Mouse (Mus musculus): ENCODE measurements at regions not wholly inside any gene's neighbourhood (a gene's known extent, or its start where the extent isn't known, plus 50 kb on each side); places are given as distances from the start of the nearest gene placed in this dataset.

DNA sequence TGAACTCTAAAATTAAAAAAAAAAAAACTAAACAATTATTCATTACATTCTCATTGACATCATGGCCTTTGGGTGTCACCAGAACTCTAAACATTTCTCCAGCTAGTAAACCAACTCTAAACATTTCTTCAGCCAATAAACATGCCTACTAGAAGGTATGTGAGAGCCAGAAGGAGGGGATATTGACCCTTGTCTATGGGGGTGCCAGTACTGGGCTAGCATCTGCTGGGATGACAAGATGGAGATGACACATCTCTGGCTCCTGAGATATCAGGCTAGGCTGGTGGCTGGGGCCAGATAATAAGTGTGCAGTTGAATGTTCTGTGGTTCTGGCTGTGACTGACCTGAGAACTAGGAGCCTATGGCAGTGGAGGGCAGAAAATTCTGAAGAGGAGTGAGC, 144.6 kb downstream of the Tmem38b start:
- Histone ChIP-seq H3K4me3 (no peak overlapping the region), H3K4me1 (no peaks in the 10 kb centered on the region), H3K36me3 (no peaks in the 10 kb centered on the region), H3K27me3 (no peaks in the 10 kb centered on the region), H3K9ac (replicated peaks) (no peak overlapping the region), H3K27ac (replicated peaks) (no peak overlapping the region), H3K9me3 (peaks cover 4% of the 10 kb centered on the region; the same call in 1 of the 2 replicates), H3K4me2 (replicated peaks) (no peak overlapping the region)
- no peak for ATAC-seq (replicated peaks)

DNA sequence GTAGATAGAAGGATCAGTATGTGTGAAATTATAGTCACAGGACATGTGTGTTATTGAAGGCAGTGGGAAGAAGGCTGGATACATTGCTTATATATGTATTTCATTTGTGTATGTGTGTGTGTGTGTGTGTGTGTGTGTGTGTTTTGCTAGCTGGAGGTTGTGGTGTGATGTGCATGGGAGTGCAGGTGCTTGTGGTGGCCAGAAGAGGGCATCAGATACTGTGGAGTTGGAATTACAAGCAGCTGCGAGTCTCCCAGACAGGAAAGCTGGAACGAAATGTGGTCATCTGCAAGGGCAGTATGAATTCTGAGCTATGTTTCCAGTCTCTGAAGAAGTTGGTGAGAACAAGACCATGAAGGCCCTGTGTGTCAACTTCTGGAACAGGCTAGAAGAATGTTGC, 145.1 kb downstream of the Tmem38b start:
- no peak overlapping the region for H3K4me2 ChIP-seq (replicated peaks)
- no peaks in the 10 kb centered on the region for H3K4me1 ChIP-seq
- no peaks in the 10 kb centered on the region for H3K27me3 ChIP-seq
- H3K4me3 ChIP-seq, result no peak overlapping the region
- WGBS, result 85% methylated on average over 2 of the region's 2 CpGs
- no peak for ATAC-seq (replicated peaks)
- H3K36me3 ChIP-seq, result no peaks in the 10 kb centered on the region
- H3K27ac ChIP-seq (replicated peaks), result no peak overlapping the region
- peaks cover 4% of the 10 kb centered on the region; the same call in 1 of the 2 replicates for H3K9me3 ChIP-seq
- no peak overlapping the region for H3K9ac ChIP-seq (replicated peaks)

DNA sequence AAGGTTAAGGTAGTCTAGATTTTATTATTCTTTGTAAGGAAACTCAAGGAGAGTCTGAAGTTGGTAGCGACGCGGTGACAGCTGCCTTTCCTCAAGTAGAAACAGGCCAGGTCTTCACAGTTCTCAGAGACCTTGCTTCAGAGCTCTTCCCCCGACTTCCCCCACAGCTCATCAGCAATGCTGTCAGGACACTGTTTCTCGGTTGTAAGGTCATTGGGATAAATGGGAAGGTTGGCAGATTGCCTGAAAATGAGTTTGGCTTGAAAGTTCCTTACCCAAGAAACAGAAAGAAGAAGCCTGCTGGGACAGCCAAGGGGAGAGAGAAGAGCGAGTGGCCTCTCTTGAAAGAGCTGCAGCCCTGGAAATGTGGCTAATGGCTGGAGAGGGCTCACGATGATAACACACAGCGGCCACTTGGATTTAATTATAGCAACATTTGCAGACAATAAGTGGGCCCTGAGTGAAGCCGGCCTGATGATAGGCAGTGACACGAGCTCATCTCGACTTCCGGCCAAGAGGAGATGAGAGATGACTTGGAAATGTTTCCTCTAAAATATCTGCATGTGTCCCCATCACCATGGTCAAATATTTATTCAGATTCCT, 150.3 kb downstream of the Tmem38b start:
- no peak overlapping the region for H3K4me2 ChIP-seq (replicated peaks)
- ATAC-seq (replicated peaks), result no peak
- no peaks in the 10 kb centered on the region for H3K9me3 ChIP-seq
- H3K27me3 ChIP-seq, result no peaks in the 10 kb centered on the region
- no peak overlapping the region for H3K4me3 ChIP-seq
- H3K27ac ChIP-seq (replicated peaks), result no peak overlapping the region
- WGBS, result 80% methylated on average over 12 of the region's 12 CpGs
- H3K4me1 ChIP-seq, result no peaks in the 10 kb centered on the region
- no peak overlapping the region for H3K9ac ChIP-seq (replicated peaks)
- H3K36me3 ChIP-seq, result no peaks in the 10 kb centered on the region

DNA sequence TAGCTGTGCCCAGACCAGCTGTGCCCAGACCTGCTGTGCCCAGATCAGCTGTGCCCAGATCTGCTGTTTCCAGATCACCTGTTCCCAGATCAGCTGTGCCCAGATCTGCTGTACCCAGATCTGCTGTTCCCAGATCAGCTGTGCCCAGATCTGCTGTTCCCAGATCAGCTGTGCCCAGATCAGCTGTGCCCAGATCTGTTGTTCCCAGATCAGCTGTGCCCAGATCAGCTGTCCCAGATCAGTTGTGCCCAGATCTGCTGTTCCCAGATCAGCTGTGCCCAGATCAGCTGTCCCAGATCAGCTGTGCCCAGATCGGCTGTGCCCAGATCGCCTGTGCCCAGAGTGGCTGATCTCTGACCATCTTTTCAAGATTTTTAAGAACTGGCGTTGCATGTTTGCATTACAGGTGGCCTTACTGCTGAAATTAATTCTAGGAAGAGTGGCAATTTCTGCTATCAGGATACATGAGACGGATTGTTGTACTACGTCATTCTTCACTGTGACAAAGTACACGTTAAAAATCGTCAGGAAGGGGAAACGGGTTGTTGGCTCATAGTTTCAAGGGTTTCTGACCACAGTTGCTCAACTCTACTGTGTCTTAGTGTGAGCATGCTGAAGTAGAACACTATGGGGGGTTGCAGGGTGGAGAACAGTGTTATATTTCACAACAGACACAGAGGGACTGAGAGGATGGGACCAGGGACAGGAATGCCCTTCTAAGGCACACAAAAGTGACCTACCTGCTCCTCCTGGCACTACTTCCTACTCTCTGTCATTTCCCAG, 160.9 kb downstream of the Tmem38b start:
- H3K9me3 ChIP-seq, result no peaks in the 10 kb centered on the region
- H3K4me2 ChIP-seq (replicated peaks), result no peak overlapping the region
- H3K27me3 ChIP-seq, result no peaks in the 10 kb centered on the region
- H3K4me3 ChIP-seq, result no peak overlapping the region
- no peaks in the 10 kb centered on the region for H3K4me1 ChIP-seq
- H3K36me3 ChIP-seq, result no peaks in the 10 kb centered on the region
- 92% methylated on average over 8 of the region's 8 CpGs for WGBS
- ATAC-seq (replicated peaks), result no peak
- H3K9ac ChIP-seq (replicated peaks), result no peak overlapping the region
- no peak overlapping the region for H3K27ac ChIP-seq (replicated peaks)

DNA sequence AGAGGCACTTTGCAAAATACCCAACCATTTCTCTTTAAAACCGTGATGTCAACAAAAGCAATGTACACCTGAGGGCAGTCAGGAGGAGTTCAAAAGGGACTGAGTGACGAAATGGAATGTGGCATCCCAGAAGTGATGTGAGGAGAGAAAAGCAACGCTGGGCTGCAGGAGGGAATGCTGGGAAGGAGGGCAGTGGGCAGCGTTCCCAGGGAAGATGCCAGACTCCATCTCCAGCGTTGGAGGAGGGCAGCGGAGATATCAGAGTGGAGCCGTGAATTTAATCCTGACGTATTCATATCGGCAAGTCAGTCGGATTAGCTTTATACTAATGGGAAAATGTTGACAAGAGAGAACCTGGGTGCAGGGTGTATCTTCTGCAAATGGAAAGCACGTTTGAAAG, 161.7 kb downstream of the Tmem38b start:
- H3K4me3 ChIP-seq, result no peak overlapping the region
- no peaks in the 10 kb centered on the region for H3K27me3 ChIP-seq
- H3K27ac ChIP-seq (replicated peaks), result no peak overlapping the region
- H3K4me2 ChIP-seq (replicated peaks), result no peak overlapping the region
- H3K9me3 ChIP-seq, result no peaks in the 10 kb centered on the region
- no peak for ATAC-seq (replicated peaks)
- no peaks in the 10 kb centered on the region for H3K4me1 ChIP-seq
- H3K9ac ChIP-seq (replicated peaks), result no peak overlapping the region
- no peaks in the 10 kb centered on the region for H3K36me3 ChIP-seq
- 80% methylated on average over 11 of the region's 11 CpGs for WGBS

DNA sequence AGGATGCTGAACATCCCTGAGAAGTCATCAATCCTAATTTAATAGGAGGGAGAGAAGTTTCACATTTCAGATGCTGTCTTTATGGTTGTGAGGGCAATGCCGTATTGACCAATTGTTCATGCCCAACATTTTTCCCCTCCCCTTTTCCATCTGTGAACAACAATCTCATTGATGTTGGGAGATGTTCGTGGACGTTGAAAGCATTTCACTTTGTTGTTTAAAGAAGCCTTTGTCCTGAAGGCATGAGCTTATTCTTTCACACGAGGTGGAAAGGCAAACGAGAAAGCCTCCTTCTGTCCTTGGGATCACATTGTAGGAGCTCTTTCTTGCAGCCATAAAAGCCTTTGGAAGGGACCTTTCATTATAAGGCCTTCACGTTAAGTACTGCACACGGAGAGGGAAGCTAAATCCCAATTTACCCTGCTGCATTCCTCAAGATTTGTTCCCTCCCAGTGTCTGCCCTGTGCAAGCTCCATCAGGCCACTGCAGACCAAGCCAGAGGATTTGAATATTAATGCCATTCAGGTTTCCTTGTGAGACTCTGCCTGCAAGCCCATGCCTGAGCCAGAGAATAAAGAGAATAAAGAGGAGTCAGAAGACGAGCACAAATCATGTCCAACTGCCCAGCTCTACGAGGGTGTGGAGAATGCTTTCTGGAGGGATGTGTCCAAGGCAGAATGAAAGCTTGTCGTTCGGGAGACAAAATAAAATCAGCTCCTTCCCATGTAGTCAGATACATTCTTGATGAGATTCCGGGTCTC, 195.4 kb downstream of the Tmem38b start:
- WGBS, result 6% methylated on average over 12 of the region's 12 CpGs
- H3K36me3 ChIP-seq, result no peaks in the 10 kb centered on the region
- ATAC-seq (replicated peaks), result peak; percentile 60; the same call in 1 of the 2 replicates

DNA sequence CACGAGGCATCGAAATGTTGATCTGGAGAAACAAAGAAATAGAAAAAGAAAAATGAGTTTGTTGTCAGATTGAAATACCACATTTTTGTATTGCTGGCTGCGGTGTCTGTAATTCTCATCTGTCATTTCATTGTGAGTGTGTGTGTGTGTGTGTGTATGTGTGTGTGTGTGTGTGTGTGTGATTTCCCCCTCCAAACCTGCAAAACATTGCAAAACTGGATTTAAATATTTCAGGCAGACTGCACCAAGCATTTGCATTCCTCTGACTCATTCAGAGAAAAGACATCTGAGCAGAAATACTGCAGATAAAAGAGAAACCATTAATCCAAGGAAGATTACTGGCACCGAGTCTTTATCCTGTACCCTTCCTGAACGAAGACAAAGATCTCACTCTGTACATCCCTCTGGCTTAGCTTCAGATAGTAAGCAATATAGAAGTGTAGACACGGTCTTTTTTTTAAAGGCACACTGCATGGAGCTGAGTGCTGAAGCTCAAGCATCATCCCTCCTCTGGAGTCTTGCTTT, 196.1 kb downstream of the Tmem38b start:
- H3K4me2 ChIP-seq (replicated peaks), result peak overlapping the region; percentile 10; the same call in 1 of the 2 replicates
- ATAC-seq (replicated peaks), result peak; percentile 49; the same call in 1 of the 2 replicates
- no peaks in the 10 kb centered on the region for H3K27me3 ChIP-seq
- peak overlapping the region; percentile 53 for H3K27ac ChIP-seq (replicated peaks)
- no peaks in the 10 kb centered on the region for H3K36me3 ChIP-seq
- no peak overlapping the region for H3K4me3 ChIP-seq
- H3K9me3 ChIP-seq, result no peaks in the 10 kb centered on the region
- WGBS, result 16% methylated on average over 6 of the region's 6 CpGs
- H3K4me1 ChIP-seq, result peaks cover 16% of the 10 kb centered on the region
- no peak overlapping the region for H3K9ac ChIP-seq (replicated peaks)

More for the DNA sequence above, 195.4 kb downstream of the Tmem38b start:
- Histone ChIP-seq H3K9ac (replicated peaks) (peak overlapping the region; percentile 17; the same call in 1 of the 2 replicates), H3K4me1 (peaks cover 16% of the 10 kb centered on the region), H3K27ac (replicated peaks) (peak overlapping the region; percentile 53), H3K27me3 (no peaks in the 10 kb centered on the region), H3K4me3 (no peak overlapping the region), H3K4me2 (replicated peaks) (peak overlapping the region; percentile 10), H3K9me3 (no peaks in the 10 kb centered on the region)

DNA sequence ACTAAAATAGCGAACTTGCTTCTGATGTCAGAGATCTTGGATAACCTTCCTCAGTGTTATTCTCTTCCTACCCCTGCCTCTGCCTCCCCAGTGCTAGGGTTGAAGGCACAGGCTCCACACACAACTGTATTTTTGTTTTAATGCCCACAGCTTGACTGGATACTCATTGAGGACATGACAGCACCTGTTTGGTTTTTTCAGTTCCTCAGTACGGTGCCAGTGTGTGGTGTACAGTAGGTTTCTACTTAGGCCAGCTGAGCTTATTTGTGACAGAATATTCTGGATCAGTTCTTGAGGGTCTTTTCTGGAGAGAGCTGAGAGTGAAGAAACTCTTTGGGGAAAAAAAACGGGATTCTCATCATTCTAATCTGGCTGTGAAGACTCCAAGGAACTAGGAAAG, 201.1 kb downstream of the Tmem38b start:
- ATAC-seq (replicated peaks), result no peak
- H3K27ac ChIP-seq (replicated peaks), result no peak overlapping the region
- no peak overlapping the region for H3K9ac ChIP-seq (replicated peaks)
- no peak overlapping the region for H3K4me3 ChIP-seq
- H3K4me2 ChIP-seq (replicated peaks), result no peak overlapping the region
- H3K36me3 ChIP-seq, result no peaks in the 10 kb centered on the region
- no peaks in the 10 kb centered on the region for H3K27me3 ChIP-seq
- peaks cover 32% of the 10 kb centered on the region for H3K4me1 ChIP-seq
- 79% methylated on average over 3 of the region's 3 CpGs for WGBS
- no peaks in the 10 kb centered on the region for H3K9me3 ChIP-seq

DNA sequence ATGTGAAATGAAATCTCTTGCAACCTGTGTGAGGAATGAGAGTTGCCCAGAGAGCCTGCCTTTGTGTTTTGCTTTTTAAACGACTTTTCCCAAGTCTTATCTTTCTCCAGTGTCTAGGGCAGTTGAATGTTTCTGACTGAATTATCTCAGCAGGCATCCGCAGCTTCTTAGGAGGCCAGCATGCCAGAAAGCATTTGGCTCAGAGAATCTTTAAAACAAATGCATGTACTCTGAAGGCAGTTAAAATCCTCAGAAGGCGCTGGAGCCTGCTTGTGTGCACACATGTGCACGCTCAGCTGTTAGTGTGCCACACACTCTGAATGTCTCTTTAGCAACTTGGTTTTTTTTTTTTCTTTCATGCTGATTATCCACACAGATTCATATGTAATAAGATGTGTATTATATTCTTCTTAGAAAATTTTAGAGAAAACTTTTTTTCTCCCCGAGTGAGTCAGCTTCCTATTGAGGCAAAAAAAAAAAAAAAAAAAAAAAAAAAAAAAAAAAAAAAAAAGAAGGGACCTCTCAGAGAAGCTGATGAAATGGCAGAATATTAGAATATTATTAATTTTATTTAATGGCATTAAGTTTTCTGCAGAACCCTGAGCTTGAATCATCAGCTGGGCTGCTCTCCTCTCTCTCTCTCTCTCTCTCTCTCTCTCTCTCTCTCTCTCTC, 201.9 kb downstream of the Tmem38b start:
- peaks cover 35% of the 10 kb centered on the region for H3K4me1 ChIP-seq
- H3K9ac ChIP-seq (replicated peaks), result no peak overlapping the region
- no peak overlapping the region for H3K4me2 ChIP-seq (replicated peaks)
- WGBS, result 10% methylated on average over 5 of the region's 5 CpGs
- no peaks in the 10 kb centered on the region for H3K9me3 ChIP-seq
- 0 out of 2 replicates have a peak overlapping the region, but pooled peaks have one; percentile 21 for H3K27ac ChIP-seq (replicated peaks)
- no peaks in the 10 kb centered on the region for H3K36me3 ChIP-seq
- no peak overlapping the region for H3K4me3 ChIP-seq
- no peaks in the 10 kb centered on the region for H3K27me3 ChIP-seq
- no peak for ATAC-seq (replicated peaks)

DNA sequence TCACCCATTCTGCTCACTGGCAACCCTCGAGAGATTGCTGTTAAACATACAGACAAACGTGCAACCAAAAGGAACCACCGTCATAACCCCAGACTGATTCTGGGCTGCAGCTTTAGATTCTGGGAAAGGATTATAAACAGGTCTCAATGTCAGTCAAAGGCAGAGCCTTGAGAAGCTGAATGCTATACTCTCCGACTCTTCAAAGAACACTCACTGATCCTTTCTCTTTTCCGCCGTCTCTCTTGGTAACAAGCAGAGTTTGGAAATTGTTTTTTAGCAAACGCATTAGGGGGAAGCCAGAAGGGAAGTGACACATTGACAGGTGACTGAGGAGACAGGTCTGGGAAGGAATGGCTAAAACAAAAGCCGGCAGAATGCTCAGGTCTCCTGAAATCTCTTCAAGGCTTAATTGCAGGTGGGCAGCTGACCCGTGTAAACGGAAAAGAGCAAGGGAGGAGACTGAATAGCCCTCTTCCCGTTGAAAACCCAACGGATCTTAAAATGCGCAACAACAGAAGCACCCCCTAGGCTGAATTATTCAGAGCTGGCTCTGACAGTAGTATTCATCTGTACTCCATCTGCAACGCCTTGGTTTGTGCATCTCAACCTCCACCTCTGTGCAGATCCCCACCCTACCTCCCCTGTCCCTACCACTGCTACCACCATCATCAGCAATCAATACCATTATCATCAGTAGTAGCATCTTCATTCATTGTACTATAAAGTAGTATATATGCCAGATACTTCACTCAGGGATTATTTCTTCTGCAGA, 219.6 kb downstream of the Tmem38b start:
- WGBS, result 19% methylated on average over 14 of the region's 14 CpGs
- H3K27ac ChIP-seq (replicated peaks), result no peak overlapping the region
- no peak for ATAC-seq (replicated peaks)

DNA sequence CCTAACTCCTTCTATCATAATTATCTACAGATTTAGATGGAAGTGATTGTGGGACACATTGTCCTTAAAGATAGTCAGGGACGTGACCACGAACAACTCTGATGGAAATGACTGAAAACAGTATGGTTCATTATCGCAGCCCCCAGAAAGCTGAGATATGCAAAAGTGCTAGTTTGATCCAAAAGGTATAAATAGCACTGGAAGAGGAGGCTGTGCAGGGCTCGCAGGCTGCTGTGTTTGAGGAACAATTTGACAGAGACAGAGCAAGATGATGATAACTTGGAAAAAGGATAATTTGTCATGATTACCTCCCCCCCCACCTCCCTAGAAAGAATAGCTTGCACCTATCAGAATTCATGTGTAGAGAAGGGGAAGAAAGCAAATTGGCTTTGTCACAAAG, 238.5 kb downstream of the Tmem38b start:
- 73% methylated on average over 4 of the region's 4 CpGs for WGBS
- Histone ChIP-seq H3K4me1 (no peaks in the 10 kb centered on the region), H3K9ac (replicated peaks) (no peak overlapping the region), H3K4me2 (replicated peaks) (no peak overlapping the region), H3K36me3 (no peaks in the 10 kb centered on the region), H3K27ac (replicated peaks) (no peak overlapping the region), H3K9me3 (no peaks in the 10 kb centered on the region), H3K4me3 (no peak overlapping the region), H3K27me3 (no peaks in the 10 kb centered on the region)
- ATAC-seq (replicated peaks), result no peak

More for the DNA sequence above, 219.6 kb downstream of the Tmem38b start:
- Histone ChIP-seq H3K9ac (replicated peaks) (no peak overlapping the region), H3K4me3 (no peak overlapping the region), H3K36me3 (no peaks in the 10 kb centered on the region), H3K9me3 (no peaks in the 10 kb centered on the region), H3K4me2 (replicated peaks) (no peak overlapping the region), H3K27me3 (no peaks in the 10 kb centered on the region), H3K4me1 (peaks cover 4% of the 10 kb centered on the region; the same call in 1 of the 2 replicates)
